Mouse (Mus musculus): ENCODE results near the gene Fgfr1op2. TPM values are rescaled to one million over a fixed set of nuclear protein-coding genes. Genes with fewer than 3 reads are reported as not detected.

Gene Fgfr1op2
- polyA plus RNA-seq (2015; fragmentation: Nextera tagmentation; extraction: Ambion mirVana), result 89.3 and 104 TPM in 2 replicates

GRCm38 (mm10) chr6:146576903-146577302 is at the start of gene Fgfr1op2:
Fgfr1op2 (plus strand) TSS chr6:146577203.
- no peaks in the 10 kb centered on the region for H3K9me3 ChIP-seq (replicated peaks; ENCODE audit: control insufficient read depth, low read length)
- ATAC-seq (replicated peaks; ENCODE audit: extremely low read depth, insufficient read depth, low FRiP score), result no peak; the same call in 1 of the 2 replicates
- H3K27ac ChIP-seq (ENCODE audit: low read length), result peak within 1 kb of the TSS; percentile 90
- WGBS, result 0% methylated on average over 13 of the region's 13 CpGs
- H3K27me3 ChIP-seq (ENCODE audit: control insufficient read depth, insufficient read depth, low read length), result no peaks in the 10 kb centered on the region
- peak within 1 kb of the TSS; percentile 75 for H3K4me2 ChIP-seq (ENCODE audit: low read depth, low read length)
- peak within 1 kb of the TSS; percentile 90 for H3K4me3 ChIP-seq (ENCODE audit: low read length)
- no peaks in the 10 kb centered on the region for H3K36me3 ChIP-seq (ENCODE audit: control insufficient read depth, insufficient read depth)
- peaks cover 23% of the 10 kb centered on the region for H3K4me1 ChIP-seq (ENCODE audit: control insufficient read depth, insufficient read depth, low read length)
- H3K9ac ChIP-seq (ENCODE audit: low read length), result peak within 1 kb of the TSS; percentile 96

DNA sequence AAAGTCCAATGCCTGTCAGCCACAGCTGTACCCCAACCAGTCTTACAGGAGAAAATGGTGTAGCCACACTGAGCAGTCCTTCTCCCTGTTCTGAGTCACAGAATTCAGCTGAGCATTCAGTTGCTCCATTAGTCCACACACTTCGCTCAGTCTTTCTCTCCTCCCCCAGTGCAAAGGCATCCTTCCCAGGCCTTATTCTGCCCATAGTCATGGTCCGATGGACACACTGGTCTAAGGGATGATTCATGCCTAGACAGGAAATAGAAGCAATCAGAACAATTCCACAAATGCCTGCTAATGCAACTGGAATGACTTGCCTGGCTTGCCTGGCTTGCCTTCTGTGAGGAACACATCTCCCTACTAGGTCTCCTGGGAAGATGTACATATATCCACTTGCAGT is 49.5 kb upstream of the Fgfr1op2 start:
- Histone ChIP-seq H3K4me3 (ENCODE audit: low read length) (no peak overlapping the region), H3K27ac (ENCODE audit: low read length) (no peak overlapping the region), H3K9ac (ENCODE audit: low read length) (no peak overlapping the region), H3K4me2 (ENCODE audit: low read depth, low read length) (no peak overlapping the region), H3K9me3 (replicated peaks; ENCODE audit: control insufficient read depth, low read length) (peaks cover 9% of the 10 kb centered on the region), H3K27me3 (ENCODE audit: control insufficient read depth, insufficient read depth, low read length) (no peaks in the 10 kb centered on the region), H3K4me1 (ENCODE audit: control insufficient read depth, insufficient read depth, low read length) (no peaks in the 10 kb centered on the region; the same call in 1 of the 2 replicates), H3K36me3 (ENCODE audit: control insufficient read depth, insufficient read depth) (no peaks in the 10 kb centered on the region)
- ATAC-seq (replicated peaks; ENCODE audit: extremely low read depth, insufficient read depth, low FRiP score), result no peak
- 79% methylated on average over 2 of the region's 2 CpGs for WGBS

DNA sequence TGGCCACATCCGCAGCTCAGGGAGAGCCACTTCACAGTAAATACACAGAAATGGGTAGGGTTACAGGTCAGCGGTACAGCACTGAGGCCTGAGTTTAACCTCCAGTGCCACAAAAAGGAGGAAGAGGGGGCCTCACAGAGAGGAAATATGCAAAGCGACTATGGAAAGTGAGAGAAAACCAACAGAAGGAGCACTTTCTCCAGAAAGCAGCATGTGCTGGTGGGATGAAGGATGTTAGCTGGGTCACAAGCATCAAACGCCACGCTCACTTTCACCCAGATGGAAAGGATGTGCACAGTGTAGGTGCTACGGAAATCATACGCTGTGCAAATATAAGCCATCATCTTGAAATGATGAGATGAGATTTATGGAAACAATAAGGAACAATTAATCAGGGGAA is 46.6 kb upstream of the Fgfr1op2 start:
- Histone ChIP-seq H3K27me3 (ENCODE audit: control insufficient read depth, insufficient read depth, low read length) (no peaks in the 10 kb centered on the region), H3K4me1 (ENCODE audit: control insufficient read depth, insufficient read depth, low read length) (no peaks in the 10 kb centered on the region; the same call in 1 of the 2 replicates), H3K4me2 (ENCODE audit: low read depth, low read length) (no peak overlapping the region), H3K9me3 (replicated peaks; ENCODE audit: control insufficient read depth, low read length) (peaks cover under 1% of the 10 kb centered on the region; the same call in 1 of the 2 replicates), H3K36me3 (ENCODE audit: control insufficient read depth, insufficient read depth) (no peaks in the 10 kb centered on the region), H3K4me3 (ENCODE audit: low read length) (no peak overlapping the region), H3K27ac (ENCODE audit: low read length) (peak overlapping the region; percentile 75), H3K9ac (ENCODE audit: low read length) (no peak overlapping the region)
- ATAC-seq (replicated peaks; ENCODE audit: extremely low read depth, insufficient read depth, low FRiP score), result peak; percentile 63
- WGBS, result 65% methylated on average over 7 of the region's 7 CpGs

DNA sequence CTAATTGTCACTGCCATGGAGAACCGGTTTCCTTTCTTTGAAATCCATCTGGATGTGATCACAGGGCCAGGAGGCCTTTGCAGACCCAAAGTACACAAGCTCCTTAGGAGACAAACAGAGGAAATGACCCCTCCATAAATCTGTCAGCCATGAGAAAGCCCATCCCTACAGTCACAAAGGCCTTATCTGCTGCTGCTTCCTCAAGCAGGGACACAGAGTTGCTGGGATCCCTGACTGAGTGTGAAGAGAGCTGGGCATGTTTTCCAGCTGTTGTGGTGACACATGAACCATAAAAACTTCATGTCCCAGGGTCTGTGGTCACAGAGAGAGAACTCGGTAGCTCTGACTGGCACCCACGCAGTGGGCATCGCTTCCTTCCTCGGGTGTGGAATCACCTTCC is 46.2 kb upstream of the Fgfr1op2 start:
- H3K27me3 ChIP-seq (ENCODE audit: control insufficient read depth, insufficient read depth, low read length), result no peaks in the 10 kb centered on the region
- H3K4me3 ChIP-seq (ENCODE audit: low read length), result no peak overlapping the region
- H3K27ac ChIP-seq (ENCODE audit: low read length), result peak overlapping the region; percentile 81
- H3K9me3 ChIP-seq (replicated peaks; ENCODE audit: control insufficient read depth, low read length), result no peaks in the 10 kb centered on the region
- no peaks in the 10 kb centered on the region for H3K36me3 ChIP-seq (ENCODE audit: control insufficient read depth, insufficient read depth)
- ATAC-seq (replicated peaks; ENCODE audit: extremely low read depth, insufficient read depth, low FRiP score), result peak; percentile 83
- H3K4me2 ChIP-seq (ENCODE audit: low read depth, low read length), result no peak overlapping the region
- no peaks in the 10 kb centered on the region; the same call in 1 of the 2 replicates for H3K4me1 ChIP-seq (ENCODE audit: control insufficient read depth, insufficient read depth, low read length)
- no peak overlapping the region for H3K9ac ChIP-seq (ENCODE audit: low read length)
- WGBS, result 48% methylated on average over 5 of the region's 5 CpGs

DNA sequence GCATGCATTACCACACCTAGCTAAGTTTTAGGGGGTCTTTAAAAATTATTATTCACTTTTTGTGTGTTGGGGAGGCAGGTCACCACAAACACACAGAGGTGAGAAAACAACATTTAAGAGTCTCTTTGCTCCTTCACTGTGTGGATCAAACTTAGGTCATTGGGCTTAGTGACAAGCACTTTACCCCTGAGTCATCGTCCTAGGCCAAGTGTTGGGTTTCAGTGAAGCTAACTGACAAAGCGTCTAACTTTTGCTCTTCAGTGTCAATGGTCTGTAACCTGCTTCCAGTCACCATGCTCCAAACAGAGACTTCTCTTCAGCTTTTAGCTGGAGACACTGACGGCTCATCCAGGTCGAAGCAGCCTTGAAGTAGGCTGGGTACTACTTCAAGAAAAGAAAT is 43.9 kb upstream of the Fgfr1op2 start:
- Histone ChIP-seq H3K9ac (ENCODE audit: low read length) (no peak overlapping the region), H3K4me3 (ENCODE audit: low read length) (no peak overlapping the region), H3K4me1 (ENCODE audit: control insufficient read depth, insufficient read depth, low read length) (peaks cover 8% of the 10 kb centered on the region), H3K9me3 (replicated peaks; ENCODE audit: control insufficient read depth, low read length) (peaks cover 5% of the 10 kb centered on the region), H3K27ac (ENCODE audit: low read length) (no peak overlapping the region), H3K4me2 (ENCODE audit: low read depth, low read length) (no peak overlapping the region), H3K36me3 (ENCODE audit: control insufficient read depth, insufficient read depth) (no peaks in the 10 kb centered on the region), H3K27me3 (ENCODE audit: control insufficient read depth, insufficient read depth, low read length) (no peaks in the 10 kb centered on the region)
- 83% methylated on average over 4 of the region's 4 CpGs for WGBS
- no peak for ATAC-seq (replicated peaks; ENCODE audit: extremely low read depth, insufficient read depth, low FRiP score)

DNA sequence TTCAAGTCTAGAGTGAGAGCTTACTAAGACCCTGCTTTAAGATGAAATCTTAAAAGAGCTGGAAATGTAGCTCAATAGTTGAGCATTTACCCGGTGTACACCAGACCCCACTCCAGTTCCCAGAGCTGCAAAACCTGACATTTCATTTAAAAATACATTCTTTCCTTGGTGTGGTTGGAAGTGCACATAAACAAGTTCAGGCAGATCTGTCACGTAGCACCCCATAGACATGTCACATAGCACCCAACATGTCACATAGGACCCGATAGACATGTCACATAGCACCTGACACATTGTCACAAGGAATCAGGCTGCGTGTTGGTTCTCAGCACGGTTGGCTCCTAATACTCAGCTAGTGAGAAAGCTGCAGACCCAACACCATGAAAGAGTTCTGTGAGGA is 41.5 kb upstream of the Fgfr1op2 start:
- Histone ChIP-seq H3K9ac (ENCODE audit: low read length) (no peak overlapping the region), H3K27ac (ENCODE audit: low read length) (no peak overlapping the region), H3K4me1 (ENCODE audit: control insufficient read depth, insufficient read depth, low read length) (peaks cover 14% of the 10 kb centered on the region), H3K27me3 (ENCODE audit: control insufficient read depth, insufficient read depth, low read length) (no peaks in the 10 kb centered on the region), H3K4me2 (ENCODE audit: low read depth, low read length) (no peak overlapping the region), H3K4me3 (ENCODE audit: low read length) (no peak overlapping the region), H3K9me3 (replicated peaks; ENCODE audit: control insufficient read depth, low read length) (peaks cover 5% of the 10 kb centered on the region), H3K36me3 (ENCODE audit: control insufficient read depth, insufficient read depth) (no peaks in the 10 kb centered on the region)
- 69% methylated on average over 5 of the region's 5 CpGs for WGBS
- ATAC-seq (replicated peaks; ENCODE audit: extremely low read depth, insufficient read depth, low FRiP score), result no peak

DNA sequence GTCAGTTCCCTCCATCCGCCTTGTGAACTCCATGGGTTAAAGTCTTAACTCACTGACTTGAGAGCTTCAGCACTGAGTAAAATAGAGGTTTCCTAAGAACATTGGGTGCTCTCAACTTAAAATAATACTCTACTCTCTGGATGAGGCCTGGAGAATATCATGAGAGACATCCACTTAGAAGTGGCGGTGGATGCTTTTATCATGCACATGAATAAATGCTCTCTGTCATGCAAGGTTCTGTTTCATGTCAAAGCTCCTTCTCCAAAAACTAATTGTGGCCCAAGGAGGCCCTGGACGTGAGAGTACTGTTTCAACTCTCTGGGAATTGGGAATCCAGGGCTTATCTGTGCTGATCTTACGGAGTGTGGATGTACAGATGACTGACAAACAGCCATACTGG is 39.9 kb upstream of the Fgfr1op2 start:
- no peaks in the 10 kb centered on the region for H3K36me3 ChIP-seq (ENCODE audit: control insufficient read depth, insufficient read depth)
- H3K4me3 ChIP-seq (ENCODE audit: low read length), result no peak overlapping the region
- H3K9ac ChIP-seq (ENCODE audit: low read length), result no peak overlapping the region
- no peak overlapping the region for H3K4me2 ChIP-seq (ENCODE audit: low read depth, low read length)
- WGBS, result 57% methylated on average over 4 of the region's 4 CpGs
- no peaks in the 10 kb centered on the region for H3K27me3 ChIP-seq (ENCODE audit: control insufficient read depth, insufficient read depth, low read length)
- peaks cover 5% of the 10 kb centered on the region for H3K9me3 ChIP-seq (replicated peaks; ENCODE audit: control insufficient read depth, low read length)
- H3K4me1 ChIP-seq (ENCODE audit: control insufficient read depth, insufficient read depth, low read length), result peaks cover 14% of the 10 kb centered on the region
- H3K27ac ChIP-seq (ENCODE audit: low read length), result peak overlapping the region; percentile 64
- no peak for ATAC-seq (replicated peaks; ENCODE audit: extremely low read depth, insufficient read depth, low FRiP score)

DNA sequence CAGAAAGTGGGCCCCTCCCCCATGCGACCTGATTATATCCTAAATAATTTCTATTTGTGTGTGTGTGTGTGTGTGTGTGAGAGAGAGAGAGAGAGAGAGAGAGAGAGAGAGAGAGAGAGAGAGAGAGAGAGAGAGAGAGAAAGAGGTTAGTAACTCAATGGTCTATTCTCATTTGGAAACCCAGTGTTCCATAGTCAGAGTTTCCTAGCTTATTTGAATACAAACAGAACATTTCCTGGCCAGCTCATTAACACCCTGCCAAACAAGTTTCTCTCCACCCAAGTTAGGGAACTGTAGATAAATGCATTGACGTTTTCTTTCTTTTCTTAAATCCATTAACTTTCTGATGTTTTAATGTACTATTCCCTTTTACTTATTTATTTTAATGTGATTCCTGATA is 38.9 kb upstream of the Fgfr1op2 start:
- peaks cover 5% of the 10 kb centered on the region for H3K9me3 ChIP-seq (replicated peaks; ENCODE audit: control insufficient read depth, low read length)
- no peak for ATAC-seq (replicated peaks; ENCODE audit: extremely low read depth, insufficient read depth, low FRiP score)
- H3K9ac ChIP-seq (ENCODE audit: low read length), result no peak overlapping the region
- H3K4me2 ChIP-seq (ENCODE audit: low read depth, low read length), result no peak overlapping the region
- peak overlapping the region; percentile 64 for H3K27ac ChIP-seq (ENCODE audit: low read length)
- no peaks in the 10 kb centered on the region for H3K36me3 ChIP-seq (ENCODE audit: control insufficient read depth, insufficient read depth)
- no peaks in the 10 kb centered on the region for H3K27me3 ChIP-seq (ENCODE audit: control insufficient read depth, insufficient read depth, low read length)
- peaks cover 14% of the 10 kb centered on the region for H3K4me1 ChIP-seq (ENCODE audit: control insufficient read depth, insufficient read depth, low read length)
- no peak overlapping the region for H3K4me3 ChIP-seq (ENCODE audit: low read length)
- 57% methylated on average over 2 of the region's 2 CpGs for WGBS

GRCm38 (mm10) chr6:146538661-146539060 is 38.3 kb upstream of the Fgfr1op2 start:
- Histone ChIP-seq H3K36me3 (ENCODE audit: control insufficient read depth, insufficient read depth) (no peaks in the 10 kb centered on the region), H3K9ac (ENCODE audit: low read length) (no peak overlapping the region), H3K4me1 (ENCODE audit: control insufficient read depth, insufficient read depth, low read length) (peaks cover 14% of the 10 kb centered on the region), H3K4me3 (ENCODE audit: low read length) (no peak overlapping the region), H3K27me3 (ENCODE audit: control insufficient read depth, insufficient read depth, low read length) (no peaks in the 10 kb centered on the region), H3K9me3 (replicated peaks; ENCODE audit: control insufficient read depth, low read length) (peaks cover 5% of the 10 kb centered on the region), H3K4me2 (ENCODE audit: low read depth, low read length) (no peak overlapping the region), H3K27ac (ENCODE audit: low read length) (peak overlapping the region; percentile 68)
- ATAC-seq (replicated peaks; ENCODE audit: extremely low read depth, insufficient read depth, low FRiP score), result peak; percentile 18; the same call in 1 of the 2 replicates
- 35% methylated on average over 4 of the region's 4 CpGs for WGBS

Data from heart, embryonic 16.5 days (tissue).